Mouse (Mus musculus) midbrain, embryonic 11.5 days (tissue): ENCODE measurements at regions not wholly inside any gene's neighbourhood (a gene's known extent, or its start where the extent isn't known, plus 50 kb on each side); places are given as distances from the start of the nearest gene placed in this dataset.

ENCODE experiments used
- ATAC-seq: fragments of 200-750 bp; cut with Nextera tagmentation; 2 replicates; pipeline ENCODE4 v1.8.0; 2017; ENCODE audit warnings: moderate TSS enrichment, moderate library complexity; ENCODE audit not compliant: low FRiP score
- DNase-seq: peaks from one replicate; pipeline ENCODE4 v3.0.0; 2015; ENCODE audit warnings: low spot score; ENCODE audit errors: missing footprints
- H3K27ac ChIP-seq: fragments of 300-500 bp; sonication (generic); 2 replicates; pipeline ENCODE4 v1.5.1; 2014; ENCODE audit warnings: low read depth, low read length
- H3K27me3 ChIP-seq: fragments of 300-500 bp; sonication (generic); 2 replicates; pipeline ENCODE4 v1.6.1; 2014; ENCODE audit warnings: mild to moderate bottlenecking, low read length, moderate library complexity, mixed read lengths; ENCODE audit not compliant: control insufficient read depth, insufficient read depth
- H3K36me3 ChIP-seq: fragments of 300-500 bp; sonication (generic); 2 replicates; pipeline ENCODE4 v1.6.1; 2014; ENCODE audit warnings: mild to moderate bottlenecking, low read length, moderate library complexity, mixed read lengths; ENCODE audit not compliant: control insufficient read depth, insufficient read depth
- H3K4me1 ChIP-seq: fragments of 300-500 bp; sonication (generic); 2 replicates; pipeline ENCODE4 v1.6.1; 2014; ENCODE audit warnings: low read length; ENCODE audit not compliant: control insufficient read depth, insufficient read depth
- H3K4me2 ChIP-seq: fragments of 300-500 bp; sonication (generic); 2 replicates; pipeline ENCODE4 v1.6.1; 2014; ENCODE audit warnings: mild to moderate bottlenecking, moderate library complexity
- H3K4me3 ChIP-seq: fragments of 300-500 bp; sonication (generic); 2 replicates; pipeline ENCODE4 v1.5.1; 2014; ENCODE audit warnings: low read depth, low read length
- H3K9ac ChIP-seq: fragments of 300-500 bp; sonication (generic); 2 replicates; pipeline ENCODE4 v1.6.1; 2014; ENCODE audit warnings: low read length
- H3K9me3 ChIP-seq: fragments of 300-500 bp; sonication (generic); 2 replicates; pipeline ENCODE4 v1.6.1; 2016; ENCODE audit warnings: low read length; ENCODE audit not compliant: control insufficient read depth
- WGBS: fragments of 180-500 bp; shearing (Covaris S2); extraction: QIAGEN DNeasy Blood & Tissue Kit; methylation state at CpG from one replicate; pipeline ENCODE4 v1.1.7; 2014; 5-methylcytosine and 5-hydroxymethylcytosine counted together

- Histone ChIP-seq H3K4me3 (no peak overlapping the region), H3K36me3 (no peaks in the 10 kb centered on the region), H3K27ac (no peak overlapping the region), H3K9ac (no peak overlapping the region), H3K4me2 (no peak overlapping the region), H3K4me1 (no peaks in the 10 kb centered on the region), H3K27me3 (no peaks in the 10 kb centered on the region), H3K9me3 (no peaks in the 10 kb centered on the region)
- WGBS, result 90% methylated on average over 6 of the region's 6 CpGs
- ATAC-seq (no peak), DNase-seq (no peak)
Observed at GRCm38 (mm10) chr5:75248279-75248678, 96.2 kb downstream of the Pdgfra start.

GRCm38 (mm10) chr5:75249671-75250070 lies 97.6 kb downstream of the Pdgfra start:
- no peak for DNase-seq
- Histone ChIP-seq H3K9ac (no peak overlapping the region), H3K27me3 (no peaks in the 10 kb centered on the region), H3K36me3 (no peaks in the 10 kb centered on the region), H3K4me2 (no peak overlapping the region), H3K27ac (no peak overlapping the region), H3K4me1 (no peaks in the 10 kb centered on the region), H3K4me3 (no peak overlapping the region), H3K9me3 (no peaks in the 10 kb centered on the region)
- ATAC-seq, result no peak
- WGBS, result 84% methylated on average over 3 of the region's 3 CpGs

GRCm38 (mm10) chr5:75253349-75253748 lies 101.3 kb downstream of the Pdgfra start:
- Histone ChIP-seq H3K36me3 (no peaks in the 10 kb centered on the region), H3K27ac (no peak overlapping the region), H3K4me1 (no peaks in the 10 kb centered on the region), H3K4me3 (no peak overlapping the region), H3K9me3 (no peaks in the 10 kb centered on the region), H3K27me3 (no peaks in the 10 kb centered on the region), H3K4me2 (no peak overlapping the region), H3K9ac (no peak overlapping the region)
- DNase-seq, result no peak
- ATAC-seq, result no peak
- WGBS, result 84% methylated on average over 7 of the region's 7 CpGs

- no peak for DNase-seq
- 84% methylated on average over 5 of the region's 5 CpGs for WGBS
- no peak overlapping the region for H3K4me2 ChIP-seq
- H3K36me3 ChIP-seq, result no peaks in the 10 kb centered on the region
- H3K4me1 ChIP-seq, result no peaks in the 10 kb centered on the region
- H3K4me3 ChIP-seq, result no peak overlapping the region
- no peak overlapping the region for H3K9ac ChIP-seq
- ATAC-seq, result no peak
- no peaks in the 10 kb centered on the region for H3K9me3 ChIP-seq
- H3K27ac ChIP-seq, result no peak overlapping the region
- no peaks in the 10 kb centered on the region for H3K27me3 ChIP-seq
Observed at GRCm38 (mm10) chr5:75253830-75254229, 101.7 kb downstream of the Pdgfra start.

- ATAC-seq (no peak), DNase-seq (no peak)
- Histone ChIP-seq H3K9me3 (no peaks in the 10 kb centered on the region), H3K4me2 (no peak overlapping the region), H3K36me3 (no peaks in the 10 kb centered on the region), H3K27ac (no peak overlapping the region), H3K4me3 (no peak overlapping the region), H3K9ac (no peak overlapping the region), H3K4me1 (no peaks in the 10 kb centered on the region), H3K27me3 (no peaks in the 10 kb centered on the region)
- WGBS, result 81% methylated on average over 4 of the region's 4 CpGs
Observed at GRCm38 (mm10) chr5:75256186-75256585, 104.1 kb downstream of the Pdgfra start.

- H3K9ac ChIP-seq, result no peak overlapping the region
- H3K27ac ChIP-seq, result no peak overlapping the region
- no peaks in the 10 kb centered on the region for H3K36me3 ChIP-seq
- no peaks in the 10 kb centered on the region for H3K4me1 ChIP-seq
- DNase-seq (no peak), ATAC-seq (no peak)
- H3K27me3 ChIP-seq, result no peaks in the 10 kb centered on the region
- H3K4me2 ChIP-seq, result no peak overlapping the region
- no peak overlapping the region for H3K4me3 ChIP-seq
- WGBS, result 79% methylated on average over 2 of the region's 2 CpGs
- H3K9me3 ChIP-seq, result no peaks in the 10 kb centered on the region
Observed at GRCm38 (mm10) chr5:75257067-75257466, 105.0 kb downstream of the Pdgfra start.

- Histone ChIP-seq H3K36me3 (no peaks in the 10 kb centered on the region), H3K4me3 (no peak overlapping the region), H3K4me1 (no peaks in the 10 kb centered on the region), H3K27ac (no peak overlapping the region), H3K27me3 (no peaks in the 10 kb centered on the region), H3K9me3 (no peaks in the 10 kb centered on the region), H3K4me2 (no peak overlapping the region), H3K9ac (no peak overlapping the region)
- no peak for DNase-seq
- WGBS, result 87% methylated on average over 10 of the region's 10 CpGs
- ATAC-seq, result no peak
Observed at GRCm38 (mm10) chr5:75260247-75260646, 108.2 kb downstream of the Pdgfra start.

- Histone ChIP-seq H3K27ac (no peak overlapping the region), H3K4me3 (no peak overlapping the region), H3K36me3 (no peaks in the 10 kb centered on the region), H3K27me3 (no peaks in the 10 kb centered on the region), H3K4me1 (peaks cover 2% of the 10 kb centered on the region; the same call in 1 of the 2 replicates), H3K4me2 (no peak overlapping the region), H3K9me3 (no peaks in the 10 kb centered on the region), H3K9ac (no peak overlapping the region)
- DNase-seq (no peak), ATAC-seq (0 out of 2 replicates have a peak, but pooled peaks have one; percentile 30)
- 61% methylated on average over 7 of the region's 7 CpGs for WGBS
Observed at GRCm38 (mm10) chr5:75266111-75266676, 114.1 kb downstream of the Pdgfra start.

- ATAC-seq, result no peak
- no peak for DNase-seq
- Histone ChIP-seq H3K9ac (no peak overlapping the region), H3K9me3 (no peaks in the 10 kb centered on the region), H3K27ac (no peak overlapping the region), H3K4me3 (no peak overlapping the region), H3K4me1 (peaks cover 2% of the 10 kb centered on the region; the same call in 1 of the 2 replicates), H3K36me3 (no peaks in the 10 kb centered on the region), H3K4me2 (no peak overlapping the region), H3K27me3 (no peaks in the 10 kb centered on the region)
- 78% methylated on average over 4 of the region's 4 CpGs for WGBS
Observed at GRCm38 (mm10) chr5:75266871-75267270, 114.8 kb downstream of the Pdgfra start.
